Mouse (Mus musculus): ENCODE results near the gene Heatr5a.

DNA sequence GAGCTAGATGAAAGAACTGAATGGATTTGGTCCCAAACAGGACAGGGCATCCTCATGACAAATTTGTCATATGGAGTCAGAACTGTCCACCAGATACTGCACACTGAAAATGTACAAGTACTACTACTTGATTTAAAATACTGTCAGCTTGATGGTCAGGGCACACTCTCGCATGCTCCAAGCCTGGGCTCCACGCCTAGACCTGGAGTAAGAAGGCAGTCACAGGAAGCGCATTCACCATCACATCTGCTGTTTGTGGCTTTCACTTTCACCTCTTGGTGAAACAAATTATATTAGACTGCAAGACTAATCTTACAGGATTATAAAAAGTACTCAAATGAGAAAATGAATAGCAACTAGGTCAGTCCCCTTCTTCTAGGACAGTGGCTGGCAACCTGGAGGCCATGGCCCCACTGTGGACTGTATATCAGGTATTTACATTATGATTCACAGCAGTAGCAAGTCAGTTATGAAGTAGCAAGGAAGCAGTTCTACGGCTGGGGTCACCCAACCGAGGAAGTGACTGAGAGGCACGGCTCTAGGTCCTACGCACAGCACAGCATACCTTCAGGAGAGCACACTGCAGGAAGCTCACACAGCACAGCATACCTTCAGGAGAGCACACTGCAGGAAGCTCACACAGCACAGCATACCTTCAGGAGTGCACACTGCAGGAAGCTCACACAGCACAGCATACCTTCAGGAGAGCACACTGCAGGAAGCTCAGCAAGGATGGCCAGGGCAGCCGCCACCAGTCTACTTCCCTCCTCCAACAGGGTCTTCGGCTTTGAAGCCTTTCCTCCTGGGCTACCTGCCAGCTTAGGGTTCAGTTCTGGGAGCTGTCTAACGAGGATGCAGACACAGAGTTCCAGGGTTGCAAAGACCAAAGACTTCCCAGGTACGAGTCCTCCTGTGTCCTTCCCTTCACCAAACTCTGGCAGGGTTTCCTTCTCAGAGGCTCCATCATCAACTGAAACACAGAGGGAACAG lies 83.5 kb downstream of the Heatr5a start:
- TF ChIP-seq CTCF (IDR thresholded peaks at IDR 0.05; ENCODE audit: borderline replicate concordance, extremely low read depth, insufficient read depth, insufficient read length), result no peak
- no peak for TF ChIP-seq POLR2A (IDR thresholded peaks at IDR 0.05; ENCODE audit: borderline replicate concordance, extremely low read depth, insufficient read depth, insufficient read length, poor library complexity, severe bottlenecking)
